Mouse (Mus musculus): ENCODE measurements at regions not wholly inside any gene's neighbourhood (a gene's known extent, or its start where the extent isn't known, plus 50 kb on each side); places are given as distances from the start of the nearest gene placed in this dataset.

GRCm38 (mm10) chr3:124227701-124228100 lies 93.0 kb upstream of the Tram1l1 start:
- no peak overlapping the region for H3K27ac ChIP-seq
- H3K36me3 ChIP-seq (replicated peaks) = no peaks in the 10 kb centered on the region
- H3K4me2 ChIP-seq = no peak overlapping the region
- no peaks in the 10 kb centered on the region for H3K27me3 ChIP-seq
- H3K4me1 ChIP-seq = no peaks in the 10 kb centered on the region
- ATAC-seq (ENCODE audit: low FRiP score) = no peak
- H3K9me3 ChIP-seq = no peaks in the 10 kb centered on the region
- no peak overlapping the region for H3K4me3 ChIP-seq (replicated peaks)
- H3K9ac ChIP-seq = no peak overlapping the region

- Histone ChIP-seq H3K27me3 (no peaks in the 10 kb centered on the region), H3K9me3 (no peaks in the 10 kb centered on the region), H3K36me3 (replicated peaks) (no peaks in the 10 kb centered on the region), H3K4me3 (replicated peaks) (no peak overlapping the region), H3K27ac (no peak overlapping the region), H3K4me2 (no peak overlapping the region), H3K4me1 (no peaks in the 10 kb centered on the region), H3K9ac (no peak overlapping the region)
- whole genome bisulfite sequencing = 82% methylated on average over 5 of the region's 5 CpGs
- no peak for ATAC-seq (ENCODE audit: low FRiP score)
Measured at GRCm38 (mm10) chr3:124240936-124241733, 79.5 kb upstream of the Tram1l1 start.

GRCm38 (mm10) chr3:124241734-124242006 lies 79.0 kb upstream of the Tram1l1 start:
- Histone ChIP-seq H3K4me3 (replicated peaks) (no peak overlapping the region), H3K4me2 (no peak overlapping the region), H3K27ac (no peak overlapping the region), H3K9me3 (no peaks in the 10 kb centered on the region), H3K36me3 (replicated peaks) (no peaks in the 10 kb centered on the region), H3K4me1 (no peaks in the 10 kb centered on the region), H3K27me3 (no peaks in the 10 kb centered on the region), H3K9ac (no peak overlapping the region)
- ATAC-seq (ENCODE audit: low FRiP score) = no peak
- WGBS = 93% methylated on average over 1 of the region's 1 CpGs

GRCm38 (mm10) chr3:124262150-124262549 lies 58.5 kb upstream of the Tram1l1 start:
- Histone ChIP-seq H3K9me3 (no peaks in the 10 kb centered on the region), H3K27ac (no peak overlapping the region), H3K4me2 (no peak overlapping the region), H3K36me3 (replicated peaks) (no peaks in the 10 kb centered on the region), H3K27me3 (0 out of 2 replicates have a peak, but pooled peaks cover 2% of the 10 kb centered on the region), H3K9ac (no peak overlapping the region), H3K4me1 (peaks cover 9% of the 10 kb centered on the region), H3K4me3 (replicated peaks) (no peak overlapping the region)
- 10% methylated on average over 3 of the region's 3 CpGs for WGBS
- ATAC-seq (ENCODE audit: low FRiP score) = peak; percentile 65

- H3K4me2 ChIP-seq = no peak overlapping the region
- no peaks in the 10 kb centered on the region for H3K27me3 ChIP-seq
- no peak overlapping the region for H3K9ac ChIP-seq
- H3K36me3 ChIP-seq (replicated peaks) = no peaks in the 10 kb centered on the region
- no peak overlapping the region for H3K4me3 ChIP-seq (replicated peaks)
- no peaks in the 10 kb centered on the region for H3K9me3 ChIP-seq
- ATAC-seq (ENCODE audit: low FRiP score) = peak; percentile 22; the same call in 1 of the 2 replicates
- peaks cover 11% of the 10 kb centered on the region for H3K4me1 ChIP-seq
- 33% methylated on average over 5 of the region's 5 CpGs for WGBS
- H3K27ac ChIP-seq = no peak overlapping the region
Measured at GRCm38 (mm10) chr3:124266821-124267220, 53.8 kb upstream of the Tram1l1 start.

- no peak overlapping the region for H3K27ac ChIP-seq
- H3K4me1 ChIP-seq = peaks cover 5% of the 10 kb centered on the region
- H3K27me3 ChIP-seq = no peaks in the 10 kb centered on the region
- no peaks in the 10 kb centered on the region for H3K9me3 ChIP-seq
- H3K4me2 ChIP-seq = no peak overlapping the region
- H3K4me3 ChIP-seq (replicated peaks) = no peak overlapping the region
- no peak overlapping the region for H3K9ac ChIP-seq
- H3K36me3 ChIP-seq (replicated peaks) = no peaks in the 10 kb centered on the region
- ATAC-seq (ENCODE audit: low FRiP score) = no peak
- 50% methylated on average over 5 of the region's 5 CpGs for WGBS
Measured at GRCm38 (mm10) chr3:124270506-124270905, 50.1 kb upstream of the Tram1l1 start.

Data from forebrain, embryonic 12.5 days (tissue).